Mouse (Mus musculus) liver, postnatal 0 days (tissue): Measurements from ENCODE around the gene 9130230L23Rik.
A peak's percentile ranks its signal among the peaks of the same experiment; 100 is the strongest.

Experiments used
- CTCF ChIP-seq: sonication (generic); IDR thresholded peaks from 2 replicates; pipeline ENCODE4 v1.5.1; 2016; ENCODE audit warnings: antibody characterized with exemption, low read depth
- EP300 ChIP-seq: IDR thresholded peaks from 2 replicates; pipeline ENCODE4 v1.6.1; 2016; ENCODE audit warnings: antibody characterized with exemption, low read depth, mild to moderate bottlenecking

- peak; percentile 96 for TF ChIP-seq CTCF
- TF ChIP-seq EP300: no peak
Observed at GRCm38 (mm10) chr5:65937998-65938715, 65.9 kb downstream of the 9130230L23Rik start.
